Mouse (Mus musculus): Measurements from ENCODE around the gene Rasgrf2.

DNA sequence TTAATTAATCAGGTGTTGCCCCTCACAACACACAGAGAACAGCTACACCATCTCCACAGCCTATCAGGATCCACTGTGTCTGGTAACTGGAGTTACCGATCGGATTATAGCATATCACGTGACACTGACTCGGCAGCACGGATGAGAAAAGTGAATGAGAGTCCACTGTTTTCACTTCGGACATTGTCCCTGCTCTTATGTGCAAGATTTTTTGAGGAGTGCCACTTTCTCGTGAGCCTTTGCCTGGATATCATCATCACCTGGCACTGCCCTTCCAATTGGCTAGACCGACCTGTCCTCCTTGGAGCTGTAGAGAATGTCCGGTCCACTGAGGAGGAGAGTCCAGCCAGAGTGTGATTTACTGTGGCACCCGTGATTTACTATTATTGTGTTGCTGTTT lies 109.3 kb downstream of the Rasgrf2 start:
- TF ChIP-seq CTCF (conservative IDR thresholded peaks at IDR 0.05; ENCODE audit: insufficient read depth, insufficient read length, low read depth, low read length) (no peak), POLR2A (IDR thresholded peaks at IDR 0.05; ENCODE audit: low read depth, low read length) (no peak)
